Mouse (Mus musculus) hindbrain, embryonic 12.5 days (tissue): ENCODE measurements at regions not wholly inside any gene's neighbourhood (a gene's known extent, or its start where the extent isn't known, plus 50 kb on each side); places are given as distances from the start of the nearest gene placed in this dataset.

Experiments
- ATAC-seq: fragments of 200-750 bp; cut with Nextera tagmentation; 2 replicates; pipeline ENCODE4 v1.8.0; 2017; ENCODE audit warnings: moderate TSS enrichment; ENCODE audit not compliant: low FRiP score
- H3K27ac ChIP-seq: fragments of 300-500 bp; sonication (generic); 2 replicates; pipeline ENCODE4 v1.5.1; 2016; ENCODE audit warnings: mild to moderate bottlenecking
- H3K27me3 ChIP-seq: fragments of 300-500 bp; sonication (generic); 2 replicates; pipeline ENCODE4 v1.6.1; 2016; ENCODE audit warnings: mild to moderate bottlenecking
- H3K36me3 ChIP-seq: fragments of 300-500 bp; sonication (generic); 2 replicates; pipeline ENCODE4 v1.6.1; 2016; ENCODE audit warnings: mild to moderate bottlenecking
- H3K4me1 ChIP-seq: fragments of 300-500 bp; sonication (generic); 2 replicates; pipeline ENCODE4 v1.6.1; 2016
- H3K4me2 ChIP-seq: fragments of 300-500 bp; sonication (generic); replicated peaks from 2 replicates; pipeline ENCODE4 v1.6.1; 2016; ENCODE audit warnings: mild to moderate bottlenecking
- H3K4me3 ChIP-seq: fragments of 300-500 bp; sonication (generic); 2 replicates; pipeline ENCODE4 v1.5.1; 2016; ENCODE audit warnings: mild to moderate bottlenecking
- H3K9ac ChIP-seq: fragments of 300-500 bp; sonication (generic); 2 replicates; pipeline ENCODE4 v1.6.1; 2016; ENCODE audit warnings: mild to moderate bottlenecking, moderate library complexity
- H3K9me3 ChIP-seq: fragments of 300-500 bp; sonication (generic); replicated peaks from 2 replicates; pipeline ENCODE4 v1.6.1; 2016; ENCODE audit warnings: mild to moderate bottlenecking
- WGBS: fragments of 180-500 bp; shearing (Covaris S2); methylation state at CpG from one replicate; pipeline ENCODE4 v1.1.7; 2016; 5-methylcytosine and 5-hydroxymethylcytosine counted together

DNA sequence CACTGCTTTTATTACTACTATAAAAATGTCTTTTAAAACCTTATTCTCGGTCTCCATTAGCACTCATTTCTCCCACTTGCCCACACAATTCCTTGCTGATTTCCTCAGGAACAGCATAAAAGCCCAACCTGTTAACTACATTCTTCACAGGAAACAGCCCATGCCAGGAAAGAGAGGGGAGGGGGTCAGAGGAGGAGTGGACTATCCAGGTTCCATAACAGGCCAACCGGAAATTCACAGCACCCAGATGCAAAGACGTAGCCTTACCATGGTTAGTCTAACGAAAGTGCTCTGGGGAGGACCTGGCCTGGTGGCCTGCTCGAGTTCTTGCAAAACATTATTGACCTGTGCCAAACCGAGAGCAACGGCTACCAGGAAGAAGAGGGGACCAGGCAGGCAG is 94.3 kb downstream of the Zfp706 start:
- Histone ChIP-seq H3K27me3 (no peaks in the 10 kb centered on the region), H3K4me3 (no peak overlapping the region), H3K4me1 (no peaks in the 10 kb centered on the region), H3K9me3 (no peaks in the 10 kb centered on the region), H3K4me2 (no peak overlapping the region), H3K9ac (no peak overlapping the region), H3K36me3 (no peaks in the 10 kb centered on the region), H3K27ac (no peak overlapping the region)
- no peak for ATAC-seq
- 95% methylated on average over 7 of the region's 7 CpGs for WGBS

DNA sequence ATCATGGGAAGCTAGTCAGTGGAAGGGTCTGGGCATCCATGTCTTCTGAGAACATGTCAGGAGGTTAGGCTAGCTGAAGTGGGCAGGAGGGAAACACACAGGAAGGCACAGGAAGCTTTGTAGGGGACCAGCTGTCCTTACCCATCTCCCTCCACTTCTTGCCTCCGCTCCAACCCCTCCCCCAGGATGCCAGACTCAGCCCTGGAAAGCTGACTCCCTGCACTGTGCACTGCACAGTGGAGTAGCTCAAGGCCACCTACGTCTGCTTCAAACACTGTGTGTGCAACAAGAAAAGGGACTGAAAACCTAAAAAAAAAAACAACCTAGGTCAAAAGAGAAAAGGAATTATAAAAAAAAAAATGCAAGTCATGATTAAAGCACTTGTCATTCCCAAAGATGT is 97.3 kb downstream of the Zfp706 start:
- no peak overlapping the region for H3K27ac ChIP-seq
- WGBS = 50% methylated on average over 2 of the region's 2 CpGs
- H3K36me3 ChIP-seq = no peaks in the 10 kb centered on the region
- no peaks in the 10 kb centered on the region for H3K4me1 ChIP-seq
- no peak overlapping the region for H3K9ac ChIP-seq
- H3K4me2 ChIP-seq = no peak overlapping the region
- H3K27me3 ChIP-seq = no peaks in the 10 kb centered on the region
- H3K4me3 ChIP-seq = no peak overlapping the region
- ATAC-seq = no peak
- H3K9me3 ChIP-seq = no peaks in the 10 kb centered on the region

DNA sequence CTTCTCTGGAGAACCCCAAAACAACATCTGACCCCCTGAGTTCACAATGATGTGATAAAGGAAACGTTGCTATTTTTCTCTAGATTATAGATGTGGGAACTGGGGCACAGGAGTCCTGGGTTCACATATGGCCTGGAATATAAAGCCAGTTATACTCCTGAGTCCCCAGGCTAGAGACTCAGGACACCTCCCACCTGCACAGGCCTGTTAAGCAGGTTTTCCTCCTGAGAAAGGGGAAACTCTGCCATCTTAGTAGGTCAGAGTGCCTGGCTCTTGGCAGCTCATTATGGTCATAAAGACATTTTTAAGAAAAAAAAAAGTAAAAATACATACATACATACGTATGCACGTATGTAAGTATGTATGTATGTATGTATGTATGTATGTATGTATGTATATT is 98.1 kb downstream of the Zfp706 start:
- 82% methylated on average over 3 of the region's 3 CpGs for WGBS
- no peak overlapping the region for H3K4me2 ChIP-seq
- H3K9ac ChIP-seq = no peak overlapping the region
- no peak overlapping the region for H3K4me3 ChIP-seq
- no peaks in the 10 kb centered on the region for H3K9me3 ChIP-seq
- no peaks in the 10 kb centered on the region for H3K4me1 ChIP-seq
- H3K27ac ChIP-seq = no peak overlapping the region
- H3K36me3 ChIP-seq = no peaks in the 10 kb centered on the region
- no peak for ATAC-seq
- no peaks in the 10 kb centered on the region for H3K27me3 ChIP-seq

DNA sequence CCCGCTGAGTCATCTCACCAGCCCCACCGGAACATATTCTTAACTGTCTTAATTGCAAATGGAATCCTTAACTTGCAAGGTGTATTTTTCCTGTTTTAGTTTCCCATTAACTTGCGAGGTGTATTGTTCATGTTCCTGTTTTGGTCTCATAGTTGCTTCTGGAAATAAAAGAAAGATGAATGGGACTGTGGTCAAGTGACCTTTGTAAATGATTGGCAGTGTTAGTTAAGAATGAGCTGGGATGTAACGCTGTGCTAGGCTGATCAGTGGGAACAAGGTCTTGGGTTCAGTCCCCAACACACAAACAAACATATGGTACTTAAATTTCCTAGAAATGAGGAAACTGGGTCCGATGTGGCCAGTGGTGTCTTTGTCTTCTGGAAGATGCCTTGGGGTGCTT is 100.8 kb downstream of the Zfp706 start:
- Histone ChIP-seq H3K4me3 (no peak overlapping the region), H3K4me1 (peaks cover 11% of the 10 kb centered on the region), H3K27me3 (no peaks in the 10 kb centered on the region), H3K9ac (no peak overlapping the region), H3K4me2 (no peak overlapping the region), H3K36me3 (no peaks in the 10 kb centered on the region), H3K9me3 (no peaks in the 10 kb centered on the region), H3K27ac (no peak overlapping the region)
- ATAC-seq = no peak
- WGBS = 89% methylated on average over 5 of the region's 5 CpGs

DNA sequence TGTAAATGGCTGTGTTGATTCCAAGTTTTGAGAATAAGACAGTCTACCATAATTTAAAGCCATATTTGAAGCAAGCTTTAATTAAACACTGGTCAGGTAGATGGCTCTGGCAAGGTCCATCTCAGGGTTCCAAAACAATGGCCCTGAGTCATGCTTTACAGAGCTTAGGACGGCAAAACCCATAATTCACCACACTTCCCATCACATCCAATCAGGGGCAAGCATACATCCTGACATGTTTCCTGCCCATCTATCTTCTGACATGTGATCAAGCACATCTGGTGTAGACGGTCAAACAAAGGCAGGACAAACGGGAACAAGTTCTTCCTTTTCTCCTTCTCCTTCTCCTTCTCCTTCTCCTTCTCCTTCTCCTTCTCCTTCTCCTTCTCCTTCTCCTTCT is 101.5 kb downstream of the Zfp706 start:
- Histone ChIP-seq H3K9ac (no peak overlapping the region), H3K27me3 (no peaks in the 10 kb centered on the region), H3K27ac (no peak overlapping the region), H3K4me1 (peaks cover 19% of the 10 kb centered on the region), H3K4me3 (no peak overlapping the region), H3K9me3 (no peaks in the 10 kb centered on the region), H3K36me3 (no peaks in the 10 kb centered on the region), H3K4me2 (no peak overlapping the region)
- ATAC-seq = no peak
- WGBS = 86% methylated on average over 3 of the region's 3 CpGs

DNA sequence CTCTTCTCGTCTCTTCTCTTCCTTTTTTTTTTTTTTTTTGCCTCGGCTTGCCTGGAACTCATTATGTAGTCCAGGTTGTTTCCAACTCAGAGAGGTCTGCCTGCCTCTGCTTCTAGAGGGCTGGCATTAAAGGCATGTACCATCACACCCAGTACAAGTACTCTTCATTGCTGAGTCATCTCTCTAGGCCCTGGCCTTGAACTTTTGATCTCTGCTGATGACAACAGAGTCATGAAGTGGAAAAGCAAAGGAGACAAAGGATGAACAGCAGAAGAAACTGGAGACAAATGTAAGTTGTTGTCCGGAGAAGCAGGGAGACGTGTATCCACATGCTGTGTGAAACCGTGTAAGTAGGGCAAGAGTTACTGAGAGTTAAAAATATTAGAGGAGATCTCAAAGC is 103.7 kb downstream of the Zfp706 start:
- no peaks in the 10 kb centered on the region for H3K9me3 ChIP-seq
- no peak for ATAC-seq
- no peak overlapping the region for H3K27ac ChIP-seq
- 0 out of 2 replicates have a peak, but pooled peaks cover 4% of the 10 kb centered on the region for H3K27me3 ChIP-seq
- H3K4me3 ChIP-seq = no peak overlapping the region
- WGBS = 75% methylated on average over 5 of the region's 5 CpGs
- no peak overlapping the region for H3K4me2 ChIP-seq
- peaks cover 23% of the 10 kb centered on the region for H3K4me1 ChIP-seq
- no peaks in the 10 kb centered on the region for H3K36me3 ChIP-seq
- no peak overlapping the region for H3K9ac ChIP-seq

DNA sequence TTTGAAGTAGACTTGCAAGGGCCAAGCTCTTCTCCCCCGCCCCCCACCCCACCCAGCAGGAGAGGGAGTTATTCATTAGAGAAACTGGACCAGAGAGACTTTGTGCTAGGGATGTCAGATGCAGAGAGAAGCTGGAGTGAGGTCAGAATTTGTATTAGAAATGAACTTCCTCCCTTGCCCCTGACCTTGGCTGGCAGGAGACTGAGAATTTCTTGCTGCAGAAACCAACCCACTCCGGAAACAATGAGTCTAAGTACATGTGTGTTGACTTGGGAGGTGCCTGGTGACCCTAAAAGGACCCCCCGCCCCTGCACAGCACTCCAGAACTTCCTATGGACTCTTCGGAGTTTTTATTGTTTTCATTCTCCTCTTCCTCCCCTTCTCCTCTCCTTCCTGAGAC is 104.3 kb downstream of the Zfp706 start:
- Histone ChIP-seq H3K9me3 (no peaks in the 10 kb centered on the region), H3K4me3 (no peak overlapping the region), H3K4me1 (peaks cover 23% of the 10 kb centered on the region), H3K27me3 (0 out of 2 replicates have a peak, but pooled peaks cover 4% of the 10 kb centered on the region), H3K27ac (no peak overlapping the region), H3K9ac (no peak overlapping the region), H3K36me3 (no peaks in the 10 kb centered on the region), H3K4me2 (no peak overlapping the region)
- 34% methylated on average over 4 of the region's 4 CpGs for WGBS
- ATAC-seq = no peak

DNA sequence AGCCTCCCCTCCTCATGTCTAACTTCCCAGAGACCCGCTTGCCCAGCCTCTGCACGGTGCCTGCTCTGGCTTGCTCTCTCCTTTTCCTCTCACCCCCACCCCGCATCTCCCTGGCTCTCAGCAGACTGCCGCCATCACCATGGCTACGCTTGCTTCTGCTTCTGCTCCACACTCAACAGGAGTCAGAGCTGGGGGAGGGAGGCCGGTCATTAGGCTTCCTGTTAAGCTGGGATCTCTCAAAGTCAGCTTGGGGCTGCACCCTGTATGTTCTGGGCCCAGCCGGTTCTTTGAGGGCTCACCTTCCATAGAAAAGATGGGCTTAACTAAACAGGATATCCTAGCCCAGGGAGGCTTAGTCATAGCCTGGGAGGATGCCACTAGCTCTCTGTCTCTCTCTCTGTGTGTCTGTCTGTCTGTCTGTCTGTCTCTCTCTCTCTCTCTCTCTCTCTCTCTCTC is 105.7 kb downstream of the Zfp706 start:
- Histone ChIP-seq H3K4me1 (peaks cover 23% of the 10 kb centered on the region), H3K36me3 (no peaks in the 10 kb centered on the region), H3K9me3 (no peaks in the 10 kb centered on the region), H3K27ac (no peak overlapping the region), H3K9ac (no peak overlapping the region), H3K4me2 (peak overlapping the region; percentile 30), H3K4me3 (no peak overlapping the region), H3K27me3 (0 out of 2 replicates have a peak, but pooled peaks cover 4% of the 10 kb centered on the region)
- 5% methylated on average over 7 of the region's 7 CpGs for WGBS
- ATAC-seq = peak; percentile 95

DNA sequence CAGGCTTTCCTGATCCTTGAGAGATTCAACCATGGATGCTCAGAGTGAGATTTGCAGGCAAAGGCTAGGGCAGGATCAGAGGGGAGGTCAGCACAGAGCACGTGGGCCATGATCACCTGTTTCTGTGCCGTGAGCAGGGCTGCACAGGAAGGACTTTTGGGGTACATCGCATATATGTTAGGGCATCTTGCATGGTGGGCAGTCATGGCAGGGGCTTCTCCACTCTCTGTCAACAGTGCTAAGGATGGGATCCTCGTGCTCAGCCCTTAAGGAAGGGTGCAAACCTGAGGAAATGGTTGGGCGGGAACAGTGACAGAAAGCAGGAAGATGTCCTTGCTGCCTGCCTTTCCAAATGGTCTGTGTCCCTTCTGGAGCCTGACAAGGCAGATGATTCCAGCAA is 106.2 kb downstream of the Zfp706 start:
- Histone ChIP-seq H3K4me1 (peaks cover 23% of the 10 kb centered on the region), H3K9ac (no peak overlapping the region), H3K27ac (no peak overlapping the region), H3K4me3 (no peak overlapping the region), H3K36me3 (no peaks in the 10 kb centered on the region), H3K27me3 (0 out of 2 replicates have a peak, but pooled peaks cover 4% of the 10 kb centered on the region), H3K9me3 (no peaks in the 10 kb centered on the region), H3K4me2 (peak overlapping the region; percentile 30)
- peak; percentile 17; the same call in 1 of the 2 replicates for ATAC-seq
- WGBS = 59% methylated on average over 5 of the region's 5 CpGs

DNA sequence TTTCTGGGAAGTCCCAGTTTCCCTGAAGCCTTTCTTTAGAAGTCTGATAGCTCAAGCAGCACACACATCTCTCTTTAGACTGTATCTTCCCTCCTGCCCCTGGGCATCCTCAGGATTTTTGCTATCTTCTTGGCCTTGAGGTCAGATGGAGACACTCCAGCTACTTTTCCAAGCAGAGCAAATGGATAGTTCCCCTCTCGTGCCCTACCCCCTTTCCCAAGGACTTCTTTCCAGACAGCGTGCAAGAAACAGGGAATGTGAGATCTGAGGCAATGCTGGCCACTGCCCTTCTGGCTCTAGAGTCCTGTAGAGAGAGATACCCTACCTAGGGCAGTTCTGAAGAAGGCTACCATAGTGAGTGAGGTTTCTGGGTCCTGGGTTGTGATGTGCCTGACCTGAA is 106.6 kb downstream of the Zfp706 start:
- no peak overlapping the region for H3K4me3 ChIP-seq
- H3K4me2 ChIP-seq = no peak overlapping the region
- H3K4me1 ChIP-seq = peaks cover 23% of the 10 kb centered on the region
- no peak overlapping the region for H3K9ac ChIP-seq
- 72% methylated on average over 2 of the region's 2 CpGs for WGBS
- no peaks in the 10 kb centered on the region for H3K36me3 ChIP-seq
- no peaks in the 10 kb centered on the region for H3K9me3 ChIP-seq
- no peak overlapping the region for H3K27ac ChIP-seq
- ATAC-seq = no peak
- 0 out of 2 replicates have a peak, but pooled peaks cover 4% of the 10 kb centered on the region for H3K27me3 ChIP-seq

DNA sequence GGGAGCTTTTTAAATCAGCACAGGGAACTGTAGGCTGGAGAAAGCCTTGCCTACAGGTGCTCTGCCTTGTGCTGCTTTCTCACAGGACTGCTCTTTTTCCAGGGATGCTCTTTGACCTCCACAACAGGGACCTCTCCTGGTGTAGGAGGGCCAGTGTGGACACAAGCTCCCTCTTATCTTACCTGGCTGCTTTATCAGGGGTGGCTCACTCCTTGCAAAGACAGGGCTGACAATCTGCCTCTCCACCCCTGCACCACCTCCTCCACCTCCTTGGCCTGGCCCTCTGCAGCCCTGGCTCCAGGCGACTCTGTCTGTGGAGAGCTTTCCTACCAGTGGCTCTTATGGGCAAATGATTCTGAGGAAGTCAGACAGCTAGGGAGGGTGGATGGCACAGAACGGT is 107.7 kb downstream of the Zfp706 start:
- Histone ChIP-seq H3K4me2 (no peak overlapping the region), H3K36me3 (no peaks in the 10 kb centered on the region), H3K9me3 (no peaks in the 10 kb centered on the region), H3K27me3 (0 out of 2 replicates have a peak, but pooled peaks cover 4% of the 10 kb centered on the region), H3K9ac (no peak overlapping the region), H3K4me3 (no peak overlapping the region), H3K27ac (no peak overlapping the region), H3K4me1 (peaks cover 23% of the 10 kb centered on the region)
- 63% methylated on average over 2 of the region's 2 CpGs for WGBS
- no peak for ATAC-seq

DNA sequence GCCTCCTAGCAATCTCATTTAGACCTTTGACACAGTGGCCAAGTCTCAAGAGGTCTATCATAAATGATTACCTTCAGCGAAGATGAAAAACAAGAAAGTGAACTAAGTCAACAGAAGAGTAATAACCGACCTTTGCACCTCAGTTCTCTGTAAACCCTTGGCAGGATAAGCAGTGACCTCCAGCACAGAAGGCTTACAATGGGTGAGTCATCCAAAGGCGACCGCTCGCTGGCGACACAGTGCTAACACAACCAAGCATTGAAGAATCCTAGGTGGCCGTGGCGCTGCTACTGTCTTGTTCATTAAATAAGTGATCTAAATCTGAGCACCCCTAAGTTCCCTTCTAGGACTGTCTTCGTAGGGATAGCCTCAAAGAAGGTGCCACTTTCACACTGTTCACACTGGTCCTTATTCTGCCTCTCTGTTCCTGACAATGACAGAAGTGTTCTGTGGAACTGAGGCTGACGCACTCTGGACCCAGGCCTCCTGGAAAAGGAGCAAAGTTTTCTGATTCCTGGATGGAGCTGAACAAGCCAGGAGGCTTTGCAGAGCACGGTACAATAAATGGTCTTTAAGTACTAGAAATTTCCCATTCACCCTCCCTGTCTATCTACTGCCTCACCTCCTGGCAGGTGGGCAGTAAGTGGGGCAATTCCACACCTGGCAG is 108.6 kb downstream of the Zfp706 start:
- Histone ChIP-seq H3K36me3 (no peaks in the 10 kb centered on the region), H3K4me3 (no peak overlapping the region), H3K4me2 (no peak overlapping the region), H3K4me1 (peaks cover 23% of the 10 kb centered on the region), H3K9me3 (no peaks in the 10 kb centered on the region), H3K9ac (no peak overlapping the region), H3K27ac (no peak overlapping the region), H3K27me3 (0 out of 2 replicates have a peak, but pooled peaks cover 4% of the 10 kb centered on the region)
- no peak for ATAC-seq
- 87% methylated on average over 11 of the region's 11 CpGs for WGBS

DNA sequence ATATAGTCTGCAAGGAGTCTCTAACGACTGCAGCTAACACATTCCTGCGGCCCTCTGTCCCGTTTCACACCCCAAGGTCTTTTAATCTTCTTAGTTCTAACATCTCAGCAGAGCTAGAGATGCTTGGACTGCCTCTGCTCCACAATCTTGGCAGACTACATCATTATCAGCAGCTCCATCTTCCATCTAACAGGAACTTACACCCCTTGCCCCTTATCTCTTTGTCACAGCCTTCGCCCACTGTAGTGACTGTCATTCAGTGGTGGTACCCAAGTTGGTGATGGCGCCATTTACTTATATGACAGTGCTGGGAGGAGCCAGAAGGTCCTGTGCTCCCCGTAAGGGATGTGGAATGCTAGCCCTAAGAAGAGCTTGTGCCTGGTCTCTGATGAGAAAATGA is 109.2 kb downstream of the Zfp706 start:
- H3K4me3 ChIP-seq = no peak overlapping the region
- no peak overlapping the region for H3K27ac ChIP-seq
- H3K4me1 ChIP-seq = peaks cover 24% of the 10 kb centered on the region
- WGBS = 91% methylated on average over 6 of the region's 6 CpGs
- no peak overlapping the region for H3K9ac ChIP-seq
- ATAC-seq = no peak
- no peak overlapping the region for H3K4me2 ChIP-seq
- no peaks in the 10 kb centered on the region for H3K36me3 ChIP-seq
- H3K27me3 ChIP-seq = 0 out of 2 replicates have a peak, but pooled peaks cover 4% of the 10 kb centered on the region
- H3K9me3 ChIP-seq = no peaks in the 10 kb centered on the region
